Mouse (Mus musculus) embryo, embryonic 11.5 days (tissue): ENCODE measurements around the gene Sorbs2.
"Not testable (repeated sequence)": the region's sequence is repeated elsewhere in the genome, so short reads cannot be mapped to it uniquely, and the experiment has no call there.

Experiments
- DNase-seq: peaks from one replicate; pipeline ENCODE4 v3.0.0-alpha.2; 2012; ENCODE audit warnings: low read depth, low spot score

The Sorbs2 gene

GRCm38 (mm10) chr8:45833896-45834295 is 326.3 kb downstream of the Sorbs2 start:
- no peak for DNase-seq

- DNase-seq, result no peak
These were observed 335.7 kb downstream of the Sorbs2 start for GRCm38 (mm10) chr8:45843306-45843705.

GRCm38 (mm10) chr8:45844097-45844885 is 336.7 kb downstream of the Sorbs2 start:
- DNase-seq, result no peak

GRCm38 (mm10) chr8:45844911-45845481 is 337.4 kb downstream of the Sorbs2 start:
- DNase-seq, result no peak

DNA sequence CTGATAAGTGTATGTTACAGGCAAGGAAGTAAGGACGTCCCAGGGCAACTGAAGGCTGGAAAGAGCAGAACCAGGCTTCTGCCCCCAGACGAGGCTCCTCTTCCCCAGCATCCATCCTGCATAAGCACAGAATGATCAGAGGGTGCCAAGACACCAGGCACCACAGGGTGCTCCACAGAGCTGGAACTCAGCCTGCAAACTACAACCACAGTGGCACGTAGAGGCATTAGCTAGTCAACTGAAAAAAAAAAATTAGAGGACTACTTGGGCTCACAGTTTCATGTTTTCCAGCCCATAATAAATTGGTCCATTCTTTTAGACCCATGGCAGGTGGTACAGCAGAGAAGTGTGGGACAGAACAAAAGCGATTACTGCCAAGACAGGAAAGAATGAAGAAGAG is 338.3 kb downstream of the Sorbs2 start:
- DNase-seq, result no peak

DNA sequence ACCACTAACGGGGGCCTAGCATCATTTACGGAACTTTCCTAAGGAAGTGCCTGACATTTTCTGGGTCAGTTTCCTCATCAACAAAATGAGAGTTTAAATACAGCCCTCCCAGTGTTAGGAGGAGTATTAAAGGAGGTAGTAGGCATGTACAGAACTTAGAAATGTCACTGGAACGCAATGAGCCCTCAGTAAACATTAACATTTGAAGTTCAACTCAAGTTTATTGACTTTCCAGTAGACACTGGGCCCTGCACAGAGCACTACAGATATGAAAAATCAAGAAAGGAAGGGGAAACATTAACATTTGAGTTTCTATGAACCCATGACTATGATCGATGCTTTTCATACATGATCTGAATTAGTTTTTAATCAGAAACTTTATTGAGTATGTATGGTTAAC is 347.5 kb downstream of the Sorbs2 start:
- no peak for DNase-seq

GRCm38 (mm10) chr8:45857734-45858133 is 350.1 kb downstream of the Sorbs2 start:
- DNase-seq, result no peak

DNA sequence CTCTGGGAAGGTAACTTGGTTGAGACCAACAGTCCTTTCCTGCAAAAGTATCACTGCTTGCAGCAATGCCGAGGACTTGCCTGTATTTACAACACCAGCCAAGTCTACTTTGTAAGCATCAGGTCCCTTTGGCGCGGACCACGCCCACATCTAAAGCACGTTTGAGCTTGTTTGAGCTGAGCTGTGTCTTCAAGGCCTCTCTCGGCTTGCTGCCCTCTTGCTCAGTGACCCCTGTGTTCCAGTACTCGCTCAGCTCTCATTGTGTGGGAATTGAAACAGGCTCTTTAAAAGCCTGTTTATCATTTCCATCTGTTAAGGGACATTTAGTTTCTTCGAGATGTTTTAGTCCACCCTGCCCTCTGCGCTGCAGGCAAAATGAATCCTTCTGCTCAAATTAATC is 350.8 kb downstream of the Sorbs2 start:
- no peak for DNase-seq

GRCm38 (mm10) chr8:45871587-45871986 is 364.0 kb downstream of the Sorbs2 start:
- not testable (repeated sequence) for DNase-seq

DNA sequence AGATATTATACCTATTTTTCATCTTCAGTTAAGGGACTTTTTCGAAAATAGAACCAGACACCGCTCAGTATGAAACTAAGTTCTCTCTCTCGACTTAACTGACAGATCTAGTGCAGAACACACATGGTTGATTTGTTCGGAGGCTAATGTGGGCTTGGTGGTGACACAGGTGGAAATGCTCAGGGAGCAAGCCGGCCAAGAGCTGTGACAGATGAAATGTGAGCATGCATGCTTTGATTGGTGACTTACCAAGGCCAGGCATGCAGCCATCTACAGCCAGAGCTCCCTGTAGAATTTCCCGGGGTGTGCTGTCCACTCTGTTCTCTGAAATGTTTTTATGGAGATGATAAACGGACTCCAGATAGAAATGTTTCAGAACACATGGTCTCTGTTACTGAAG is 364.5 kb downstream of the Sorbs2 start:
- DNase-seq, result peak; percentile 19

GRCm38 (mm10) chr8:45874945-45875626 is 367.5 kb downstream of the Sorbs2 start:
- DNase-seq, result no peak

- no peak for DNase-seq
These were observed 368.8 kb downstream of the Sorbs2 start for GRCm38 (mm10) chr8:45876397-45876796.
